Mouse (Mus musculus) MN1 (cell line): ENCODE measurements at regions not wholly inside any gene's neighbourhood (a gene's known extent, or its start where the extent isn't known, plus 50 kb on each side); places are given as distances from the start of the nearest gene placed in this dataset.

Experiments used
- DNase-seq: peaks from one replicate; pipeline ENCODE4 v3.0.0-alpha.2; 2016; ENCODE audit warnings: low spot score

DNA sequence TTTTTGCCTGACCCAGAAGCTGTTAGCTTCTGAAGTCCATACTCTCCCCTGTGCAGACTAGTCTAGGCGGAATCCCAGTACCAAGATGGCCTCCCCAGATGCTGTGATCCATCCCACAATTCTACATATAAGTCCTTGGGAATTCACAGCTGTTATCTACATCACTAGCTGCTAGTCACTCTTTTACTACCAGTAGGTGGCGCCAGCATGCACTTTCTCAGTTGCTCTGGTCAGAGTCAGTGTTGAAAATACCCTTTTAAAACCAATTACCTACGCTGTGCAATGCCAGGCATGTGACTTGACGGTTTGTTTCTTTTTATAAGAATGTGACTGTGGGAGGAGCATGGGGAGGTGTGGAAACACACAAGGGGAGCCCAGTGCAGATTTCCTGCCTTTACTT lies 348.3 kb downstream of the Xylt1 start:
- DNase-seq = no peak
